Mouse (Mus musculus) hindbrain, embryonic 16.5 days (tissue): ENCODE results near the gene Abhd14a. TPM values are rescaled to one million over a fixed set of nuclear protein-coding genes. Genes with fewer than 3 reads are reported as not detected.

Experiments
- ATAC-seq: fragments of 200-750 bp; cut with Nextera tagmentation; 2 replicates; pipeline ENCODE4 v1.8.0; 2017; ENCODE audit warnings: moderate TSS enrichment, moderate library complexity
- H3K27ac ChIP-seq: fragments of 300-500 bp; sonication (generic); 2 replicates; pipeline ENCODE4 v1.5.1; 2014; ENCODE audit warnings: low read depth, mild to moderate bottlenecking, control low read depth, low read length, moderate library complexity
- H3K27me3 ChIP-seq: fragments of 300-500 bp; sonication (generic); replicated peaks from 2 replicates; pipeline ENCODE4 v1.6.1; 2014; ENCODE audit warnings: low read length; ENCODE audit not compliant: control insufficient read depth, insufficient read depth
- H3K36me3 ChIP-seq: fragments of 300-500 bp; sonication (generic); 2 replicates; pipeline ENCODE4 v1.6.1; 2014; ENCODE audit warnings: mild to moderate bottlenecking, low read length, moderate library complexity, mixed read lengths; ENCODE audit not compliant: control insufficient read depth, insufficient read depth
- H3K4me1 ChIP-seq: fragments of 300-500 bp; sonication (generic); 2 replicates; pipeline ENCODE4 v1.6.1; 2014; ENCODE audit warnings: low read depth, low read length; ENCODE audit not compliant: control insufficient read depth, insufficient read depth
- H3K4me2 ChIP-seq: fragments of 300-500 bp; sonication (generic); 2 replicates; pipeline ENCODE4 v1.6.1; 2014; ENCODE audit warnings: mild to moderate bottlenecking, low read length, control low read depth, moderate library complexity
- H3K4me3 ChIP-seq: fragments of 300-500 bp; sonication (generic); 2 replicates; pipeline ENCODE4 v1.5.1; 2014; ENCODE audit warnings: mild to moderate bottlenecking, low read length, control low read depth, moderate library complexity
- H3K9ac ChIP-seq: fragments of 300-500 bp; sonication (generic); 2 replicates; pipeline ENCODE4 v1.6.1; 2014; ENCODE audit warnings: low read depth, mild to moderate bottlenecking, control low read depth, low read length, moderate library complexity
- H3K9me3 ChIP-seq: fragments of 300-500 bp; sonication (generic); 2 replicates; pipeline ENCODE4 v1.6.1; 2014; ENCODE audit warnings: mild to moderate bottlenecking, low read length, moderate library complexity; ENCODE audit not compliant: control insufficient read depth
- WGBS: fragments of 180-500 bp; shearing (Covaris S2); extraction: QIAGEN DNeasy Blood & Tissue Kit; methylation state at CpG from one replicate; pipeline ENCODE4 v1.1.7; 2014; 5-methylcytosine and 5-hydroxymethylcytosine counted together
- polyA plus RNA-seq: library from polyadenylated mRNA; unstranded; fragments of >200 nt; fragmentation: Nextera tagmentation; extraction: Ambion mirVana; gene quantifications from 2 replicates; pipeline ENCODE4 v1.2.1, GENCODE M21; 2015

Gene Abhd14a
- polyA plus RNA-seq, 1 experiment from 2014 or later = 87.8 TPM

GRCm38 (mm10) chr9:106450661-106451060, 3.2 kb upstream of the Abhd14a start:
- no peak overlapping the region for H3K4me3 ChIP-seq
- no peak overlapping the region for H3K4me2 ChIP-seq
- no peaks in the 10 kb centered on the region for H3K36me3 ChIP-seq
- ATAC-seq = no peak
- H3K27ac ChIP-seq = no peak overlapping the region
- WGBS = 27% methylated on average over 9 of the region's 9 CpGs
- peaks cover 47% of the 10 kb centered on the region for H3K4me1 ChIP-seq
- H3K9ac ChIP-seq = no peak overlapping the region
- no peaks in the 10 kb centered on the region for H3K27me3 ChIP-seq
- H3K9me3 ChIP-seq = no peaks in the 10 kb centered on the region

GRCm38 (mm10) chr9:106449947-106450346, 2.5 kb upstream of the Abhd14a start:
- Histone ChIP-seq H3K36me3 (no peaks in the 10 kb centered on the region), H3K27me3 (no peaks in the 10 kb centered on the region), H3K4me2 (no peak overlapping the region), H3K27ac (no peak overlapping the region), H3K9ac (no peak overlapping the region), H3K4me3 (no peak overlapping the region), H3K4me1 (peaks cover 40% of the 10 kb centered on the region), H3K9me3 (no peaks in the 10 kb centered on the region)
- ATAC-seq = no peak
- 91% methylated on average over 8 of the region's 8 CpGs for WGBS

GRCm38 (mm10) chr9:106448498-106449031, 1.1 kb upstream of the Abhd14a start:
- Histone ChIP-seq H3K4me3 (peak overlapping the region; percentile 47), H3K9me3 (no peaks in the 10 kb centered on the region), H3K27ac (peak overlapping the region; percentile 74), H3K36me3 (no peaks in the 10 kb centered on the region), H3K4me1 (peaks cover 38% of the 10 kb centered on the region), H3K4me2 (peak overlapping the region; percentile 80), H3K27me3 (no peaks in the 10 kb centered on the region), H3K9ac (peak overlapping the region; percentile 69)
- 1% methylated on average over 23 of the region's 23 CpGs for WGBS
- ATAC-seq = peak; percentile 68

GRCm38 (mm10) chr9:106447951-106448350, 473 bp upstream of the Abhd14a start:
- Histone ChIP-seq H3K27ac (peak overlapping the region; percentile 63), H3K4me1 (peaks cover 36% of the 10 kb centered on the region), H3K9me3 (no peaks in the 10 kb centered on the region), H3K36me3 (no peaks in the 10 kb centered on the region), H3K9ac (peak overlapping the region; percentile 83), H3K4me2 (peak overlapping the region; percentile 80), H3K4me3 (peak overlapping the region; percentile 68), H3K27me3 (no peaks in the 10 kb centered on the region)
- WGBS = 35% methylated on average over 9 of the region's 9 CpGs
- no peak; the same call in 1 of the 2 replicates for ATAC-seq

GRCm38 (mm10) chr9:106444836-106445235, 2.6 kb downstream of the Abhd14a start:
- Histone ChIP-seq H3K4me2 (no peak overlapping the region), H3K27me3 (no peaks in the 10 kb centered on the region), H3K27ac (no peak overlapping the region), H3K9ac (no peak overlapping the region), H3K4me1 (peaks cover 25% of the 10 kb centered on the region), H3K4me3 (no peak overlapping the region), H3K36me3 (no peaks in the 10 kb centered on the region), H3K9me3 (no peaks in the 10 kb centered on the region)
- WGBS = 71% methylated on average over 4 of the region's 4 CpGs
- ATAC-seq = no peak

GRCm38 (mm10) chr9:106442680-106443079, 4.8 kb downstream of the Abhd14a start:
- Histone ChIP-seq H3K9me3 (no peaks in the 10 kb centered on the region), H3K4me2 (no peak overlapping the region), H3K27me3 (no peaks in the 10 kb centered on the region), H3K36me3 (no peaks in the 10 kb centered on the region), H3K4me1 (peaks cover 19% of the 10 kb centered on the region), H3K4me3 (no peak overlapping the region), H3K27ac (no peak overlapping the region), H3K9ac (no peak overlapping the region)
- no peak for ATAC-seq
- WGBS = 75% methylated on average over 5 of the region's 5 CpGs

GRCm38 (mm10) chr9:106436566-106436965, 10.9 kb downstream of the Abhd14a start:
- Histone ChIP-seq H3K4me1 (peaks cover 10% of the 10 kb centered on the region), H3K4me2 (no peak overlapping the region), H3K27me3 (no peaks in the 10 kb centered on the region), H3K9me3 (no peaks in the 10 kb centered on the region), H3K9ac (no peak overlapping the region), H3K36me3 (peaks cover 14% of the 10 kb centered on the region), H3K4me3 (no peak overlapping the region), H3K27ac (no peak overlapping the region)
- WGBS = 78% methylated on average over 9 of the region's 9 CpGs
- ATAC-seq = no peak

- Histone ChIP-seq H3K4me2 (no peak overlapping the region), H3K4me1 (peaks cover 12% of the 10 kb centered on the region), H3K27me3 (no peaks in the 10 kb centered on the region), H3K9ac (no peak overlapping the region), H3K4me3 (no peak overlapping the region), H3K36me3 (peaks cover 16% of the 10 kb centered on the region), H3K27ac (no peak overlapping the region), H3K9me3 (no peaks in the 10 kb centered on the region)
- WGBS = 78% methylated on average over 7 of the region's 7 CpGs
- no peak for ATAC-seq
Observed at GRCm38 (mm10) chr9:106433389-106433788, 14.1 kb downstream of the Abhd14a start.

- Histone ChIP-seq H3K4me1 (peaks cover 5% of the 10 kb centered on the region), H3K9ac (peak overlapping the region; percentile 93), H3K36me3 (peaks cover 16% of the 10 kb centered on the region), H3K4me3 (peak overlapping the region; percentile 77), H3K4me2 (peak overlapping the region; percentile 85), H3K9me3 (no peaks in the 10 kb centered on the region), H3K27ac (peak overlapping the region; percentile 95), H3K27me3 (no peaks in the 10 kb centered on the region)
- 2% methylated on average over 4 of the region's 4 CpGs for WGBS
- no peak for ATAC-seq
Observed at GRCm38 (mm10) chr9:106430015-106430264, 17.5 kb downstream of the Abhd14a start.
